In the genomic region with DNA sequence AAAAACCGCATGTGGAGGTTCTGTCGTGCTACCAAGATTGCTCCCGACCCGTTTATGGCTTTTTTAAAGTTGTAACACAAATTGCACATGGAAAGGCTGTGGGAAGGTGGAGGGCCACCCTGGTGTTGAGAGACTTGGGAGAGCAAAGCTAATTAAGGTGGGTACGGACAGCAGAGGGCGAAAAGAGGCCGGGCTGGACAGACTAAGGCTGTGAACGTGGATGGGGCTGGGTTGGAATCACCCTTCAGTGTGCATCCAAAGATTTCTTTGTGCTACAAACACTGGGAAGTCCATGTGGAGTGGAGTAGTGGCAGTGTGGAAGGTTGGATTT, we compare ENCODE assay signal across 8 mouse cellular contexts. TPM values are rescaled to one million over a fixed set of nuclear protein-coding genes. Genes with fewer than 3 reads are reported as not detected.
DNase-seq lines count a peak whose midpoint lies in the region; ATAC-seq and TF ChIP-seq lines count a peak whose summit lies in the region.

No protein-coding gene starts in this region.

- H3K4me2 ChIP-seq in intestine, embryonic 15.5 days (replicated peaks): peak overlapping the region; percentile 62
- peak overlapping the region; percentile 90 for H3K4me2 ChIP-seq in liver, embryonic 14.5 days (ENCODE audit: low read depth)

- no peaks in the 10 kb centered on the region for H3K36me3 ChIP-seq in intestine, embryonic 15.5 days
- H3K36me3 ChIP-seq in liver, embryonic 14.5 days (replicated peaks; ENCODE audit: control insufficient read depth, insufficient read depth, low read depth): no peaks in the 10 kb centered on the region

- H3K27me3 ChIP-seq in intestine, embryonic 15.5 days (replicated peaks): no peaks in the 10 kb centered on the region
- no peaks in the 10 kb centered on the region for H3K27me3 ChIP-seq in liver, embryonic 14.5 days (ENCODE audit: control insufficient read depth, insufficient read depth, low read length)

- ATAC-seq in intestine, embryonic 15.5 days: peak; percentile 72
- no peak for ATAC-seq in liver, embryonic 14.5 days (ENCODE audit: insufficient read depth)

- H3K9me3 ChIP-seq in intestine, embryonic 15.5 days: no peaks in the 10 kb centered on the region
- no peaks in the 10 kb centered on the region for H3K9me3 ChIP-seq in liver, embryonic 14.5 days (ENCODE audit: control insufficient read depth, low read length)

- peak; percentile 64 for TF ChIP-seq CTCF in liver, embryonic 14.5 days (IDR thresholded peaks at IDR 0.05; ENCODE audit: low read depth)

- H3K4me1 ChIP-seq in intestine, embryonic 15.5 days (replicated peaks): peaks cover 12% of the 10 kb centered on the region
- H3K4me1 ChIP-seq in liver, embryonic 14.5 days (replicated peaks; ENCODE audit: control insufficient read depth in 2 of 2, insufficient read depth in 2 of 2, low read length in 1 of 2): peaks cover 17% of the 10 kb centered on the region in 2 experiments

- DNase-seq in left cerebral cortex, postnatal 10 days (ENCODE audit: extremely low spot score in 1 of 2, low spot score in 2 of 2): peak; percentile 60 to 76
- DNase-seq in left cerebral cortex, adult 8-10 months (ENCODE audit: low spot score in 2 of 2): no peak
- DNase-seq in cerebellum, adult 9-11 months: peak; percentile 85
- peak; percentile 71 for DNase-seq in gastrocnemius, postnatal 14 days
- peak; percentile 30 to 45 (median 33) for DNase-seq in liver, embryonic 14.5 days (ENCODE audit: low read depth in 3 of 3, low spot score in 3 of 3)
- DNase-seq in neural tube, embryonic 10.5 days (ENCODE audit: extremely low spot score, low spot score): peak; percentile 80
- peak; percentile 67 for DNase-seq in testis, postnatal 14 days (ENCODE audit: low spot score)

- peak overlapping the region; percentile 100 for H3K27ac ChIP-seq in intestine, embryonic 15.5 days
- H3K27ac ChIP-seq in liver, embryonic 14.5 days: peak overlapping the region; percentile 75

- no peak for TF ChIP-seq EP300 in liver, embryonic 14.5 days (IDR thresholded peaks at IDR 0.05; ENCODE audit: low read depth)

- intact Hi-C loops in left cerebral cortex, postnatal 10 days (cut with DNase I): loop anchor here (1.0 to 10.0 kb wide), 3 partner anchors 43 to 90 kb away; a partner anchor contains a TSS
- intact Hi-C loops in gastrocnemius, postnatal 14 days (cut with DNase I; ENCODE audit: low total_unique reads): no loop called here

- H3K4me3 ChIP-seq in intestine, embryonic 15.5 days (replicated peaks): peak overlapping the region; percentile 90
- H3K4me3 ChIP-seq in liver, embryonic 14.5 days (ENCODE audit: insufficient read depth in 1 of 2, low read depth in 2 of 2, low read length in 2 of 2): peak overlapping the region; percentile 81 to 100

- WGBS in intestine, embryonic 15.5 days: 0% methylated on average over 8 of the region's 8 CpGs
- under 1% methylated on average over 8 of the region's 8 CpGs for WGBS in liver, embryonic 14.5 days (ENCODE audit: insufficient replicate concordance)

- H3K9ac ChIP-seq in intestine, embryonic 15.5 days: peak overlapping the region; percentile 61
- peak overlapping the region; percentile 99 for H3K9ac ChIP-seq in liver, embryonic 14.5 days (replicated peaks)

RNA-seq across cellular contexts. Expression of a gene that starts 0.4 kb away (rescaled TPM):
- 1 to 10 TPM; 2.2 to 2.3 TPM for total RNA-seq in left cerebral cortex, postnatal 10 days (2021)
- 1 to 10 TPM; 1.7 to 3.4 (median 2.6) TPM for total RNA-seq in left cerebral cortex, adult 8-10 months (2022)
- total RNA-seq in gastrocnemius, postnatal 14 days (2021): 1 to 10 TPM; 1.8 to 2.0 TPM
- 5.7 and 6.8 TPM in 2 replicates for polyA plus RNA-seq in intestine, embryonic 15.5 days (2015; fragmentation: Nextera tagmentation; extraction: Ambion mirVana)
- polyA plus RNA-seq in liver, embryonic 14.5 days (2012; rRNA removed): 1.8 and 2.0 TPM in 2 replicates
- 2.3 and 2.7 TPM in 2 replicates for polyA plus RNA-seq in liver, embryonic 14.5 days (2014; fragmentation: Nextera tagmentation; extraction: Ambion mirVana)

RNA-seq across cellular contexts. Expression of a gene that starts 0.5 kb away (rescaled TPM):
- 10 to 100 TPM; 32.0 to 35.9 TPM for total RNA-seq in left cerebral cortex, postnatal 10 days (2021)
- total RNA-seq in left cerebral cortex, adult 8-10 months (2022): 10 to 100 TPM; 45.0 to 55.4 (median 47.2) TPM
- 10 to 100 TPM; 12.6 to 14.4 TPM for total RNA-seq in gastrocnemius, postnatal 14 days (2021)
- polyA plus RNA-seq in intestine, embryonic 15.5 days (2015; fragmentation: Nextera tagmentation; extraction: Ambion mirVana): 73.6 and 75.4 TPM in 2 replicates
- 13.8 and 23.2 TPM in 2 replicates for polyA plus RNA-seq in liver, embryonic 14.5 days (2012; rRNA removed)
- 12.4 and 13.6 TPM in 2 replicates for polyA plus RNA-seq in liver, embryonic 14.5 days (2014; fragmentation: Nextera tagmentation; extraction: Ambion mirVana)

RNA-seq across cellular contexts. Expression of a gene that starts 35.4 kb away (rescaled TPM):
- total RNA-seq in left cerebral cortex, postnatal 10 days (2021): under 1 TPM in 1 of 2 experiments, not detected in 1; 0.14 TPM
- total RNA-seq in left cerebral cortex, adult 8-10 months (2022): under 1 TPM in 3 of 4 experiments, not detected in 1; 0.14 to 0.91 (median 0.30) TPM
- total RNA-seq in gastrocnemius, postnatal 14 days (2021): under 1 TPM; 0.45 to 0.47 TPM
- 2.6 and 6.4 TPM in 2 replicates for polyA plus RNA-seq in intestine, embryonic 15.5 days (2015; fragmentation: Nextera tagmentation; extraction: Ambion mirVana)
- polyA plus RNA-seq in liver, embryonic 14.5 days (2012; rRNA removed): 3.1 and 3.8 TPM in 2 replicates
- polyA plus RNA-seq in liver, embryonic 14.5 days (2014; fragmentation: Nextera tagmentation; extraction: Ambion mirVana): 4.9 and 5.2 TPM in 2 replicates

RNA-seq across cellular contexts. Expression of a gene that starts 44.5 kb away (rescaled TPM):
- total RNA-seq in left cerebral cortex, postnatal 10 days (2021): 10 to 100 TPM; 84.3 to 91.7 TPM
- 100 to 1,000 TPM in 1 of 4 experiments, 10 to 100 TPM in 3; 87.2 to 102 (median 93.0) TPM for total RNA-seq in left cerebral cortex, adult 8-10 months (2022)
- total RNA-seq in gastrocnemius, postnatal 14 days (2021): 1 to 10 TPM; 7.4 to 8.4 TPM
- polyA plus RNA-seq in intestine, embryonic 15.5 days (2015; fragmentation: Nextera tagmentation; extraction: Ambion mirVana): 20.3 and 20.7 TPM in 2 replicates
- polyA plus RNA-seq in liver, embryonic 14.5 days (2012; rRNA removed): 0.53 and 1.1 TPM in 2 replicates
- 1.3 and 1.4 TPM in 2 replicates for polyA plus RNA-seq in liver, embryonic 14.5 days (2014; fragmentation: Nextera tagmentation; extraction: Ambion mirVana)

Comparison
In these comparisons a context has a peak if more than half of its experiments do, and no peak if none do; other contexts are left out.
1. DNase-seq: peak in left cerebral cortex, postnatal 10 days (2 of 2), cerebellum, adult 9-11 months (single experiment), gastrocnemius, postnatal 14 days (single experiment), liver, embryonic 14.5 days (3 of 3), neural tube, embryonic 10.5 days (single experiment) and testis, postnatal 14 days (single experiment); none in left cerebral cortex, adult 8-10 months (0 of 2).